Mouse (Mus musculus) retina, embryonic 14.5 days (tissue): ENCODE results near the gene Gm3558.
A peak's percentile ranks its signal among the peaks of the same experiment; 100 is the strongest.
"Not testable (repeated sequence)": the region's sequence is repeated elsewhere in the genome, so short reads cannot be mapped to it uniquely, and the experiment has no call there.

ENCODE experiments used
- DNase-seq: peaks from one replicate; pipeline ENCODE4 v3.0.0-alpha.2; 2015; ENCODE audit warnings: low spot score

Gene Gm3558

DNA sequence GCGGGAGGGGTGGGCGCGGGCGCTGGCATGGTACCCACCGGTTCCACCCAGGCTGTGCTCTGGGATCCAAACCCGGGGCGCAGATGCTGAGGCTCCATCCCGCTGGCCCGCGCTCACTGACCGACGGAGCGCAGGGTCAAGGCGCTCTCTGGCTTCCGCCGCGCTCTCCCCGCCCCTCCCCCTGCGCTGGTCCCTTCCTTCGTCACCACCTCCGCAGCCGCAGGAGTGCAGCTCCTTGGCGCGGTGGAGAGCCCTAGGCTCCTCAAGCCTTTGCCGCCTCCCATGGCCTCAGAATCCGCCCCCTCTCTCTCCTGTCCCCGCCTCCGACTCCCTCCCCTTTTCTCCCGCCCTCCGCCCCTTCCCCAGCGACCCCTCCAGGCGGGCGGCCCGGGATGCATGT, at the start of gene Gm3558:
Gene Gm3558 (minus strand): TSS at position 185 of the 400 bp plus-strand sequence.
- not testable (repeated sequence) for DNase-seq

DNA sequence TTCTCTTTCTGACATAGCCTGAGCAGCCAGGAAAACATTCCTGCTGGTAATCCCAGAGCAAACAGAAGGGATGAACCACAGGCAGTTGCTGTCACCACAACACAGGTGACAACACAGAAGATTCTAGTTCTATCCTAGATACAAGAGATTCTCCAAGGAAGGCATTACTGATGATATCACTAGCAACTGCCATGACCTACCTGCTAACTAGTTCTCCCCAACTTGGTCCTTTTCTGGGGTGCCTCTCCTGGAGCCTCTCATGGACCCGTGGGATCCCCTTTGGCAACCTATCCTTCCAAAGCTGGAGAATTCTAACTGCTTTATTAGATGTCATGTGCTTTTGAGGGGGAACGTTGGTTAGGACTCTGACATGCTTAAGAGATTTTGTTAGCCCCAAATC, 27.1 kb upstream of the Gm3558 start, which contains the start of gene Gm10338:
Gene Gm10338 (minus strand): TSS at position 101 of the 400 bp plus-strand sequence.
- not testable (repeated sequence) for DNase-seq

DNA sequence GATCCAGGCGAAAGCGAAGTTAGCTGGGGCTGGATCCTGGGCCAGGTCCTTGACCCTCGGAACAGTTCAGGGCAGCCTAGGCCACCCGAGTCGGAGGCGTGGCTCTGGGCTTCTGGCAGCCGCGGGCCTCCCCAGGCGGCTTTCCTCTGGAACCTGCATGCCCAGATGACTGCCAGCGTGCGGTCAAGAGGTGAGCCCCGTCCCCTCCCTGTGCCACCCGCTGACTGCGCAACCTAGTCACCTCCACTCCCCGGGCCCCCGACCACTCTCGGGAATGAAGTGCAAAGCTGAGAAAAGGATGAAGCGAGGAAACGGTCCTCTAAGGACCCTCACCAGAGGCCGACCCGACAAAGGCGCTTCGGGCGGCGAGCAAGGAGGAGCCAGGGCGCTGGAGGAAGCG, 476 bp downstream of the Gm3558 start:
- peak; percentile 1 for DNase-seq

DNA sequence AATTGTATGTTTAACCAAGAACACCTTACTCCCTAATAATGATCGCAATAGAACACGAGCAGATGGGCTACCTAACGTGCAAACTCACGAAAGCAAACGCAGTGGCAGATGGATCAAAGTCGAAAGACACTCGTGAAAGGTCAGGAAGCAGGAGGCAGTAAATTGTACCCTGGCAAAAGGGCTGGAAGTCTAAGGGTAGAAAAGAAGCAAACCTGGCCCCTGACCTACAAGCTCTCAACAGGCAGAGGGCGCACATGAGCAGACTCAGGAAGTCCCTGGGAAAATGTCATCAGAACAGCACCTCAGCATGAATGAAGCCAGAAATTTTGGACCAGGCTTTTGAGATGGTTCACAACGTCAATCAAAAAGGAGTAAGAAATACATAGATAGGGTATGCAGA, 1.1 kb downstream of the Gm3558 start:
- DNase-seq = not testable (repeated sequence)
